Mouse (Mus musculus): ENCODE results near the gene Gys2. TPM values are rescaled to one million over a fixed set of nuclear protein-coding genes. Genes with fewer than 3 reads are reported as not detected.
A peak's percentile ranks its signal among the peaks of the same experiment; 100 is the strongest.

Gys2 gene
- polyA plus RNA-seq, 1 experiment from 2014 or later: 4.4 TPM

DNA sequence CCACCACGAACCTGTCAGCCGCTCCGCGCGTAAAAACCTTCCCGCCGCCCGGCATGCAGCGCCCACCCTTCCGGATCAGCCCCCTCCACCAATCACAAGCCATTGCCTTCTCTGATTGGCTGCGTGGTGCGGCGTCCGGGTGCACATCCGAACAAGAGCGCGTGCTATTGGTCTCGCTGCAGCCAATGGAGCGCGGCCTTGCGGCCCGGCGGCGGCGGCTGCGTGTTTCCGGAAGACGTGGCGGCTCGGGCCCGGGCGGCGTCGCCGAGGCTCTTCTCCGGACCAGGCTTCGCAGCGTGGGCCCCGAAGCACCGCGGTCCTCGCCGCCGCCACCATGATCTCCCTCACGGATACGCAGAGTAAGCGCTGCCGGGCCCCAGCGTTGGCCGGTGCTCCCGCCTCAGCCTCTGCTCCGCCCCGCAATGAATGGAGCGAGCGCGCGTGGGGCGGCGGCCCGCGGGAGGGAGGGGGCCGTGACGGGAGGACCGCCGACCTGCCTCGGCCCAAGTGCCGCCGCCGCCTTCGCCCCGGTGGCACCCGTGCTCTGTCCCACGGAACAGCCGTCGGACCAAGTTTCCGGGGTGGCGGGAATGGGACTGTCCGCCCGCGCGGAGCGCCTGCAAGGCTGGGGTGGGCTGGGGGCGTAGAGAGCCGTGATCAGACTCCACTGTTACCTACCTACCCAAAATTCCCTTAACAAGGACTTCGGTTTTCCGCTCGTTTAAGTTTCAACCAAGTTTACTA lies 85.7 kb downstream of the Gys2 start, which contains the start of the genes Recql and Golt1b:
TSS of gene Recql (minus strand) at position 77 of the 744 bp plus-strand sequence.
TSS of gene Golt1b (plus strand) at position 211 of the 744 bp plus-strand sequence.
- peak within 1 kb of the TSS; percentile 93 for H3K9ac ChIP-seq
- no peaks in the 10 kb centered on the region for H3K9me3 ChIP-seq
- peak within 1 kb of the TSS; percentile 70 for H3K4me2 ChIP-seq
- ATAC-seq (ENCODE audit: insufficient read depth, low FRiP score, low read depth): peak; percentile 100
- H3K4me3 ChIP-seq (replicated peaks): peak within 1 kb of the TSS; percentile 99
- no peaks in the 10 kb centered on the region for H3K36me3 ChIP-seq
- no peak within 1 kb of the TSS for H3K27ac ChIP-seq
- H3K27me3 ChIP-seq (replicated peaks): no peaks in the 10 kb centered on the region
- peaks cover 12% of the 10 kb centered on the region; the same call in 1 of the 2 replicates for H3K4me1 ChIP-seq
- WGBS: under 1% methylated on average over 87 of the region's 87 CpGs

DNA sequence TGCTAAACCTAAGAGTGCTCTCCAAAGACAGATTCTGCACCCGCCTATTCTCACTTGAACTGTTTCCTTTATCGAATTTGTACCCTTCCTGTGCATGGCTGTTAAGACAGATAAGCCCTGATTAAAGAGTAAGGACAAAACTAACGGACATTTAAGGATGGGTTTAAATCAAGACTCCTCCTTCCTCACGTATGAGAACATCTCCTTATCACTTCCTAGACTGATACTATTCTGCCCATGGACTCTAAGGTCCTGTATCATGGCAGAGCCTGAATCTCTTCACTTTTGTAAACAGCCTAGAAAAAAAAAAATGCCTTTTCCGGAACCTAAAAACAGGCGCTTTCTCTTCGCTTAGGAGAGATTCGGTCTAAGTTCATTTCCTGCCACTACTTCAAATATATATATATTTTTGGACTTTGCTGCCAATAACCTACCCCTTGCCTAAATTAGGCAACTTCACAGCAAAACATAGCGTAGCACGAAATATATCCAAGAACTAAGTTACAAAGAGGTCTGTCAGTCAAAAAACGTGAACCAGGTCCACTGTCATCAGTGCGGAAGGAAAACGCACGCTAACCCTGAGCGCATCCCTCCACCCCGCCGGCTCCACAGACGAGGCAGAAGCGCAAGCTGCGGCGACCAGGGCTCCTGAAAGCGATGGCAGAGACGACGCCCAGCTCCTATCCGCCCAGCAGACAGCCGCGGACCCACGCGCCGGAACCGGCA lies 86.5 kb downstream of the Gys2 start:
- peak; percentile 71 for ATAC-seq (ENCODE audit: insufficient read depth, low FRiP score, low read depth)
- H3K9ac ChIP-seq: peak overlapping the region; percentile 44
- peaks cover 12% of the 10 kb centered on the region; the same call in 1 of the 2 replicates for H3K4me1 ChIP-seq
- no peak overlapping the region for H3K27ac ChIP-seq
- H3K4me2 ChIP-seq: peak overlapping the region; percentile 69
- no peaks in the 10 kb centered on the region for H3K36me3 ChIP-seq
- H3K9me3 ChIP-seq: no peaks in the 10 kb centered on the region
- peak overlapping the region; percentile 99 for H3K4me3 ChIP-seq (replicated peaks)
- WGBS: 4% methylated on average over 31 of the region's 31 CpGs
- no peaks in the 10 kb centered on the region for H3K27me3 ChIP-seq (replicated peaks)

GRCm38 (mm10) chr6:142384521-142384920 lies 88.4 kb downstream of the Gys2 start:
- H3K36me3 ChIP-seq: no peaks in the 10 kb centered on the region
- H3K27me3 ChIP-seq (replicated peaks): no peaks in the 10 kb centered on the region
- H3K4me1 ChIP-seq: peaks cover 12% of the 10 kb centered on the region; the same call in 1 of the 2 replicates
- ATAC-seq (ENCODE audit: insufficient read depth, low FRiP score, low read depth): no peak
- H3K9ac ChIP-seq: no peak overlapping the region
- 90% methylated on average over 9 of the region's 9 CpGs for WGBS
- H3K4me3 ChIP-seq (replicated peaks): no peak overlapping the region
- no peak overlapping the region for H3K4me2 ChIP-seq
- no peaks in the 10 kb centered on the region for H3K9me3 ChIP-seq
- no peak overlapping the region for H3K27ac ChIP-seq

DNA sequence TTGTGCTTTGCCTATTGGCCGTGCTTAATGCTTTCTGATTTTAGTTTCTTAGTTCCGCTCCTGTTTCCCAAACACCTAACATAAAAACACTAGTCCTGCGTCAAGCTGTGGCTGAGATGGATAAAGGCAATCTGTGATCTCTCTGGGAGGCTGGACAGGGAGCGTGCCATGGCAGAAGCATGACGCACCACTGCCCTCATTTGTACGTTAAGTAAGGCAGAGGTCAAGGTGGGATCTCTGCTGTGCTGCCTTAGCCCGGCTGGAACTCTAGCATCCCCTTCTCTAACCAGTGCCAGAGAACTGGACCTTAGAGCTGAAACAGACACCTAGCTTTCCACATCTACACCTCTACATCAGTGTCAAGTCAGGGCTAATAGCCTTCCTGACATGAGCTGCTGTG lies 91.3 kb downstream of the Gys2 start:
- H3K9ac ChIP-seq: no peak overlapping the region
- no peaks in the 10 kb centered on the region for H3K27me3 ChIP-seq (replicated peaks)
- no peak overlapping the region for H3K4me3 ChIP-seq (replicated peaks)
- no peak overlapping the region for H3K4me2 ChIP-seq
- no peak for ATAC-seq (ENCODE audit: insufficient read depth, low FRiP score, low read depth)
- 86% methylated on average over 7 of the region's 7 CpGs for WGBS
- H3K9me3 ChIP-seq: no peaks in the 10 kb centered on the region
- no peaks in the 10 kb centered on the region for H3K4me1 ChIP-seq
- H3K36me3 ChIP-seq: no peaks in the 10 kb centered on the region
- H3K27ac ChIP-seq: no peak overlapping the region

- Histone ChIP-seq H3K9me3 (no peaks in the 10 kb centered on the region), H3K4me2 (no peak overlapping the region), H3K4me1 (no peaks in the 10 kb centered on the region), H3K27me3 (replicated peaks) (no peaks in the 10 kb centered on the region), H3K27ac (no peak overlapping the region), H3K9ac (no peak overlapping the region), H3K4me3 (replicated peaks) (no peak overlapping the region), H3K36me3 (peaks cover 4% of the 10 kb centered on the region; the same call in 1 of the 2 replicates)
- ATAC-seq (ENCODE audit: insufficient read depth, low FRiP score, low read depth): no peak
- 91% methylated on average over 6 of the region's 6 CpGs for WGBS
Measured at GRCm38 (mm10) chr6:142379961-142380360, 92.9 kb downstream of the Gys2 start.

GRCm38 (mm10) chr6:142378576-142379330 lies 94.2 kb downstream of the Gys2 start:
- WGBS: 88% methylated on average over 8 of the region's 8 CpGs
- ATAC-seq (ENCODE audit: insufficient read depth, low FRiP score, low read depth): no peak

GRCm38 (mm10) chr6:142377081-142377480 lies 95.8 kb downstream of the Gys2 start:
- Histone ChIP-seq H3K27ac (no peak overlapping the region), H3K4me1 (no peaks in the 10 kb centered on the region), H3K9ac (no peak overlapping the region), H3K4me3 (replicated peaks) (no peak overlapping the region), H3K27me3 (replicated peaks) (no peaks in the 10 kb centered on the region), H3K4me2 (no peak overlapping the region), H3K9me3 (no peaks in the 10 kb centered on the region), H3K36me3 (peaks cover 9% of the 10 kb centered on the region; the same call in 1 of the 2 replicates)
- ATAC-seq (ENCODE audit: insufficient read depth, low FRiP score, low read depth): no peak
- WGBS: 78% methylated on average over 1 of the region's 1 CpGs

More at GRCm38 (mm10) chr6:142378576-142379330, 94.2 kb downstream of the Gys2 start:
- Histone ChIP-seq H3K4me3 (replicated peaks) (no peak overlapping the region), H3K9me3 (no peaks in the 10 kb centered on the region), H3K4me2 (no peak overlapping the region), H3K36me3 (peaks cover 4% of the 10 kb centered on the region; the same call in 1 of the 2 replicates), H3K9ac (no peak overlapping the region), H3K27me3 (replicated peaks) (no peaks in the 10 kb centered on the region), H3K27ac (no peak overlapping the region), H3K4me1 (no peaks in the 10 kb centered on the region)

Other genes with a start within 250 kb of the Gys2 start
- gene Iapp, start 174.7 kb downstream of the Gys2 start, polyA plus RNA-seq (2015; fragmentation: Nextera tagmentation; extraction: Ambion mirVana): 103 and 119 TPM in 2 replicates
- 0.10 TPM in 1 of 2 replicates, not detected in the other for gene Slco1a5, start 150.1 kb downstream of the Gys2 start, polyA plus RNA-seq (2015; fragmentation: Nextera tagmentation; extraction: Ambion mirVana)
- gene Pyroxd1, start 127.5 kb downstream of the Gys2 start, polyA plus RNA-seq (2015; fragmentation: Nextera tagmentation; extraction: Ambion mirVana): 17.1 TPM in 2 replicates
- gene Recql, start 86.0 kb downstream of the Gys2 start, polyA plus RNA-seq (2015; fragmentation: Nextera tagmentation; extraction: Ambion mirVana): 22.3 and 24.2 TPM in 2 replicates
- gene Golt1b, start 85.9 kb downstream of the Gys2 start, polyA plus RNA-seq (2015; fragmentation: Nextera tagmentation; extraction: Ambion mirVana): 84.0 and 85.2 TPM in 2 replicates
- 0.36 and 0.45 TPM in 2 replicates for gene Spx, start 59.7 kb downstream of the Gys2 start, polyA plus RNA-seq (2015; fragmentation: Nextera tagmentation; extraction: Ambion mirVana)
- gene Ldhb, start 34.8 kb upstream of the Gys2 start, polyA plus RNA-seq (2015; fragmentation: Nextera tagmentation; extraction: Ambion mirVana): 138 and 149 TPM in 2 replicates
- gene Kcnj8, start 98.5 kb upstream of the Gys2 start, polyA plus RNA-seq (2015; fragmentation: Nextera tagmentation; extraction: Ambion mirVana): 54.2 and 70.5 TPM in 2 replicates
- 12.5 and 17.9 TPM in 2 replicates for gene Abcc9, start 229.2 kb upstream of the Gys2 start, polyA plus RNA-seq (2015; fragmentation: Nextera tagmentation; extraction: Ambion mirVana)